Mouse (Mus musculus) frontal cortex, postnatal 25 days (tissue): ENCODE measurements around the gene Calcrl.

Experiments used
- DNase-seq, 2 experiments: peaks; one replicate each; pipeline ENCODE4 v3.0.0; 2022; ENCODE audit warnings: low spot score in 2 of 2

Gene Calcrl

DNA sequence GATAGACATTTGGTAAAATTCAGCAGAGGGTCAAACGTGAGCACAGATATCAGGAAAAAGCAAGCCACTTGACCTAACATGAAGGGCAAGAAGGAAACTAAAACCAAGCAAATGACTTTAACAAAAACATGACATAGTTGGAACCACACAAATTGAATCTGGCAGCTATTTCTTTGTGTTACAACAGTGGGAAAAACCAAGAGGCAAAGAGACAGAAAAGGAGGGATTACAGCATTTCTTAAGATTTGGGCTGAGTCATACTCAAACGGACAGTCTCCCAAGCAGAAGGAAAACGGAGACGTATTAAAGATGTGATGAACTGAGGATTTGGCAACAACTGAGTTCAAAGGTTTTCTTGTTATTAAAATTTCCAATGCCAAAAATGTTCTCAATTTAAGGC lies 88.9 kb downstream of the Calcrl start:
- DNase-seq, result no peak

DNA sequence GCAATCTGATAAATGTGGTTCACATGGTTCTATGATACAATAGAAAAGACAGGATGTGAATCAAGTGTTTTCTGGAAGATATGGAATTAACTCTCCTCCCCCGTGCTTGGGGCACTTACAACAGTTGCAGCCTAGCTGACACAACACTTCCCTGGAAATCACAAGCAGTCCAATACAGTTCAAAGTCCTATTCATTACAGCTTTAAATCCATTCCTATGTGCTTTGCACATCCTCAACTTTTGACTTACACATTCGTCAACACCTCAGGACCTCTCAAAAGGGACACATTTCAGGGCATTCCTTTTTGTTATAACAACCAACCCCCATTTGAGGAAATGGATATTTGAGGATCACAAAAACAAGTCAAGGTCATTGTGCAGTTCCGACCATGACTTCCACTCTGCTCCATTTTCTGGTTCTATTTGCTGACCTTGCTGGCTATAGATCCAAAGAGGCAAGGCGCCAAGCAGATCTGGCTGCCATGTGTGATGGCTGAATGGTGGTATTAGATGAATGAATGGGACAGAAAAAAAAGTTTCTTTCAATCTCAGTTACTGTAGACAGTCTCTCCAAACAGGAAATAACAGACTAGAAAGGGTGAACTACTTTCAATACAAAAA lies 108.9 kb downstream of the Calcrl start:
- DNase-seq, result no peak

GRCm38 (mm10) chr2:84296517-84296916 lies 128.7 kb downstream of the Calcrl start:
- no peak for DNase-seq

GRCm38 (mm10) chr2:84295068-84295467 lies 130.1 kb downstream of the Calcrl start:
- no peak for DNase-seq

DNA sequence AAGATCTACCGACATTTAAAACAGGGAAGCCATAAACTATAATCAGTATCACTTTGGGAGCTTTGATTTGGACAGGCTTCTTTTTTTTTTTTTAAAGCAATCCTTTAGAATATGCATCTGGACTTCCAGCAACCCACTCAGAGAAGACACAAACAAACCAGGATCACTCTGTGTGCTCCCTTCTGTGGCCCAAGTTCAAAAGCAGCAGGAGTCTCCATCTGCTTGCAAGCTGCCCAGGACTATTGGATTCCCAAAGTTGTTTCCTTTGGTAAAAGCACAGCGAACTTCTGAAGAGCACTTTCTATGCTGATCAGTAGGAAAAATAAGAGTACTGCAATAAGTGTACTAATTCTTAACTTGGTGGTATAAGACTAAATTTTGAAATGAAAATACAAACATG lies 130.6 kb downstream of the Calcrl start:
- DNase-seq, result no peak

- DNase-seq, result no peak
Observed at GRCm38 (mm10) chr2:84292351-84293000, 132.7 kb downstream of the Calcrl start.

- DNase-seq, result no peak
Observed at GRCm38 (mm10) chr2:84288940-84289557, 136.2 kb downstream of the Calcrl start.
